Mouse (Mus musculus): ENCODE data around the gene Tbx20. TPM values are rescaled to one million over a fixed set of nuclear protein-coding genes. Genes with fewer than 3 reads are reported as not detected.

Tbx20 gene
- total RNA-seq (2023): not detected in 2 replicates

DNA sequence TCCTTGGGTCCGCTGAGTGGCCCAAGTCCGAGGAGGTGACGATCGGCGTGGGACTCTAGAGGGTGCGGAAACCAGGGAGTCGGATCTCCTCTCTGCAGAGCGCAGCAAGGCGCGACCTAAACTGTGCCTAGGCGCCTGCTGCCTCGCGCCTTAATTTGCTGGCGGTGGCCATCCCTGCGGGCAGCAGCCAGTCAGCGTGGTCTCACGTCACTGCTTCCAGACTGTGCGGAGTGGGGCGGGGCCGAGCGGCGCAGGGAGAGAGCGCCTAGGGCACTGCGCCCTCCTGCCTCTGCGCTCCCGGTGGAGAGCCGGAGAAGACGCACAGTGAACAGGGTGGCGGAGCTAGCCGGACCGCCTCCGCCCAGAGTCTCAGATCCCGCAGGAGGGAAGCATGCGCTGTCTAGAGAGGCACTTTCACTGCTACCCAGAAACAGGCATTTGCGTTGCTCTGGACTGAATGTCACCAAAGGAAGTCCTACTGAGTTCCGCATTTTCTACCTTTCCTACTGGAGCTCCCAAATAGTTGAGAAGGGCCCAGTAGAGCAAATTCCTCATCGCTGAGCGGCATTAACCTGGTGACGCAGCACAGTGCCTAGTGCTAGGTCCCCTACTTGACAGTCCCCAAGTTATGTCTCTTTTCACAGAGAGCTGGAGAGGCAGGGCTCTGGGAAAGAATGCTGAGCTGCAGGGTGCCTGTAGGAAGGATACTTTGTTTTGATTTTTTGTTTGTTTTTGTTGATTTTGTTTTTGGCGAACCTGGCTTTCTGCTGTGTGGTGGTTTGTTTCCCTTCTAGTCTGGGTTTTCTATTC is at the start of gene Tbx20:
Tbx20 (minus strand) TSS at position 144 of the 810 bp plus-strand sequence.

DNA sequence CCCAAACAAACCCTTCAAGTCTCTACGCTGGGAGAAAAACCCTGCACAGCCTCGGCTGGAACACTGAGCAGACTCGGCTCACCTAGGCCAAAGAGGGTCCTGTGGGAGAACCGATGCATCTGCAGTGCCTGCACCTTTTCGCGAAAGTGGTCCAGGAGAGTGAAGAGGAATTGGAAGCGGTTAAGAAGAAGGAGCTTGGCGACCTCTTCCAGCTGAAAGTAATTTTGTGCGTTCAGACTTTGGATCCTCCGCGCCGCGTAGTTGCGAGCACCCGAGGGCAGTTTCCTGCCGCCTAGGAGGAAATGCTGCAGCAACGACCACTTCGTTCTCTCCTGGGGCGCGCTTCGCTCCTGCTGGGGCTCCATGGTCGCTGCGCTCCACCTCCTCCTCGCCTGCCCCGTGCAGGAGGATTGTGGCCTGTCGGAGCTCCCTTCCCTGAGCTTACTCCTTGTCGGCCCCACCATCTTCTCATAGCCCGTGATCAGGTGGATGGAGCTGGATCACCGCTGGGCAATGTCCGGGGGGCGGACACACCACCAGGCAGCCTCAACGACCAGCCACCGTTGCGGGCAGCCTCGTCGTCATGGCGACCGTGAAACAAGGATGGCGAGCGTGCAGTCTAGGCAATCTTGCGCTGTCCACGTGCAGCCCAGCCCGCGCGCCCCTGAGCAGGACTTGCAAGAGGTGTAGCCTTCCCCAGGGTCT is 78.3 kb downstream of the Tbx20 start, which contains the start of gene Dpy19l2:
Dpy19l2 (minus strand) TSS at position 594 of the 705 bp plus-strand sequence.

Other genes with a start within 250 kb of the Tbx20 start
- not detected in 2 replicates for gene Cypt4, start 149.1 kb downstream of the Tbx20 start, total RNA-seq (2023)
- gene Dpy19l2, start 78.0 kb downstream of the Tbx20 start, total RNA-seq (2023): not detected in 2 replicates